Mouse (Mus musculus): ENCODE measurements around the gene Bid. TPM values are rescaled to one million over a fixed set of nuclear protein-coding genes. Genes with fewer than 3 reads are reported as not detected.

The Bid gene
- polyA plus RNA-seq (2012; rRNA removed) (14.5 and 16.2 TPM in 2 replicates), polyA plus RNA-seq (2014; fragmentation: Nextera tagmentation; extraction: Ambion mirVana) (25.6 and 26.1 TPM in 2 replicates)

DNA sequence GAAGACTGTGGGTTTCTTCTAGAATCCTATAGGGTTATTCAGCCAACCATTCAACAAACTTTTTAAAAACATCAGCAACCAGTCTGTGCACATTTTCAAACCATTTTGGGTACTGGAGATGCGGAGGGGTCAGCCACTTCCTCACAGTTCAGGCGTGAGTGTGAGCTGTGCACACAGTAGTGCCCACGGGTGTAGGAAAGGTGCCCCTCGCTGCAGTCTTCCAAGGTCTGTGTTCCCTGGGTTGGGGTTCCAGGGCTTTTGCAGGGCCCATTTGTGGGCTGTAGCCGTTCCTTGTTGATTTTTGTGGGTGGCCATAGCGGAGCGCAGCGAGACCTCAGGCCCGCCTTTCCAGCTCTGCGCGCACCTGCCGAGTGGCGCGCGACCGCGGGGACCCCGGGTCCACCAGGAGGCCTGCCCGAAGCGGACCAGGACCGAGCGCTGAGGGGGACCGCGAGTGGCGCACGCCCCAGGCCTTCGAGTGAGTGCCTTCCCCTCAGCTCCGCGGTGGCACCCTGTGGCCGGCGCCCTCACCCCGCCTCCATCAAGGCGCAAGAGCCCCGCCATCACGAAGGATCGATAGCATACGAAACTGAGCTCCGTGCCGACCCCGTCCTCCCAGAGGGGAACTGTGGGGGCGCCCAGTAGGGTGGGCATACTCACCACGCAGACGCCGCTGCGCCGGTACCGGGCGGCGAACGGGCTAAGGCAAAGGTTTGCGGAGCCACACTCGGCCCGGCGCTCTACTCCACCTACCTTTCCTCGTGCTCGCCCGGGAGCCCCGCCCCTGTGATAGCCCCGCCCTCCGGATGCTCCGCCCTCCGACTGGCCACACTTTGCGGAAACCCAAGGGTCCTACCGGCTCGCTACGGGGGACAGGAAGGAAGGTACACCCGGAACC, at the start of gene Bid:
Gene Bid, minus strand, starts transcription at position 780 of the 898 bp plus-strand sequence.
- peak within 1 kb of the TSS; percentile 48 for H3K27ac ChIP-seq
- DNase-seq (ENCODE audit: low read depth in 3 of 3, low spot score in 3 of 3) (peak; percentile 62 to 71 (median 70)), ATAC-seq (ENCODE audit: insufficient read depth) (peak; percentile 82)
- no peaks in the 10 kb centered on the region for H3K27me3 ChIP-seq (ENCODE audit: control insufficient read depth, insufficient read depth, low read length)
- peak within 1 kb of the TSS; percentile 99 for H3K4me2 ChIP-seq (ENCODE audit: low read depth)
- H3K4me1 ChIP-seq (replicated peaks; ENCODE audit: control insufficient read depth in 2 of 2, insufficient read depth in 2 of 2, low read length in 1 of 2): peaks cover 35 to 47% of the 10 kb centered on the region in 2 experiments
- no peaks in the 10 kb centered on the region for H3K36me3 ChIP-seq (replicated peaks; ENCODE audit: control insufficient read depth, insufficient read depth, low read depth)
- peak within 1 kb of the TSS; percentile 78 to 81 for H3K4me3 ChIP-seq (ENCODE audit: insufficient read depth in 1 of 2, low read depth in 2 of 2, low read length in 2 of 2)
- TF ChIP-seq CTCF (IDR thresholded peaks at IDR 0.05; ENCODE audit: low read depth) (no peak), EP300 (IDR thresholded peaks at IDR 0.05; ENCODE audit: low read depth) (no peak)
- under 1% methylated on average over 67 of the region's 67 CpGs for WGBS (ENCODE audit: insufficient replicate concordance)
- peak within 1 kb of the TSS; percentile 65 for H3K9ac ChIP-seq (replicated peaks)
- H3K9me3 ChIP-seq (ENCODE audit: control insufficient read depth, low read length): no peaks in the 10 kb centered on the region

DNA sequence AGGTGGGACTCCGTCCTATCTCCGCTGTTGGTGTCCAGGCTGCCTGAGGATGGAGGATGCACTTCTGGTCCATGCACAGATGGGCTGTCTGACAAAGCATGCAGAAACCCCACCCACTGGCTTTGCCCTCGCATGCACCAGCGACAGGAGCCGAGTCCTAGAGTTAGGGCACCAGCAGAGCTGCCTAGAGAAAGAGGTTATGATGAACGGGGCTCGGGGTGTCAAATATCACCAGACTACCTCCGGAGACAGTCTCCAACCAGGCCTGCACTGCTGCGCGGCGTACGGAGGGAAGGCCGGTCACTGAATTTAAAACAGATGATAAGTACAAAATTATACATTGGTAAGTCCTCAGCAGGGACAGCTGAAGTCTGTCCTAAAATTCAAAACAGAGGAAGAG, 49.2 kb upstream of the Bid start:
- Histone ChIP-seq H3K9ac (replicated peaks) (no peak overlapping the region), H3K27me3 (ENCODE audit: control insufficient read depth, insufficient read depth, low read length) (no peaks in the 10 kb centered on the region), H3K4me2 (ENCODE audit: low read depth) (no peak overlapping the region), H3K4me3 (ENCODE audit: insufficient read depth in 1 of 2, low read depth in 2 of 2, low read length in 2 of 2) (no peak overlapping the region), H3K36me3 (replicated peaks; ENCODE audit: control insufficient read depth, insufficient read depth, low read depth) (peaks cover 12% of the 10 kb centered on the region; the same call in 1 of the 2 replicates), H3K27ac (no peak overlapping the region), H3K4me1 (replicated peaks; ENCODE audit: control insufficient read depth in 2 of 2, insufficient read depth in 2 of 2, low read length in 1 of 2) (no peaks in the 10 kb centered on the region), H3K9me3 (ENCODE audit: control insufficient read depth, low read length) (no peaks in the 10 kb centered on the region)
- TF ChIP-seq CTCF (IDR thresholded peaks at IDR 0.05; ENCODE audit: low read depth): no peak
- no peak for TF ChIP-seq EP300 (IDR thresholded peaks at IDR 0.05; ENCODE audit: low read depth)
- DNase-seq (ENCODE audit: low read depth in 3 of 3, low spot score in 3 of 3): no peak
- WGBS (ENCODE audit: insufficient replicate concordance): 88% methylated on average over 13 of the region's 13 CpGs
- no peak for ATAC-seq (ENCODE audit: insufficient read depth)

DNA sequence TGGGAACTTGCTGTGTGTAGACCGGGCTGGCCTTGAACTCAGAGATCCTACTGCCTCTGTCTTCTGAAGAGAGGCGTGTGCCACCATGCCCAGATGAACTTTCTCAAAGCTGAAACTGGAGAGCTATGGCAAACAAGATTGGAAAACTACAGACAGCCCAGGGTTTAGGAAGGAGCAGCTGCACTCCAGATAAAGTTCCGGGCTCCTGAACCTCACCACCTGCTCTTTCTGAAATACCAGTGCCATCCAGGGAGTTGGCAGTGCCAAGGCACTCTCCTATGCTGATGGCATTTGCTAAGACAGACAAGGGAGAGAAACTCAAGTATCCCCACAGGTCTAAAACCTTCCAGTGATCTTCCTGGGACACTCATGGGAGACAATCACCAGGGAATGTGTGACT, 47.5 kb upstream of the Bid start:
- WGBS (ENCODE audit: insufficient replicate concordance): 80% methylated on average over 3 of the region's 3 CpGs

DNA sequence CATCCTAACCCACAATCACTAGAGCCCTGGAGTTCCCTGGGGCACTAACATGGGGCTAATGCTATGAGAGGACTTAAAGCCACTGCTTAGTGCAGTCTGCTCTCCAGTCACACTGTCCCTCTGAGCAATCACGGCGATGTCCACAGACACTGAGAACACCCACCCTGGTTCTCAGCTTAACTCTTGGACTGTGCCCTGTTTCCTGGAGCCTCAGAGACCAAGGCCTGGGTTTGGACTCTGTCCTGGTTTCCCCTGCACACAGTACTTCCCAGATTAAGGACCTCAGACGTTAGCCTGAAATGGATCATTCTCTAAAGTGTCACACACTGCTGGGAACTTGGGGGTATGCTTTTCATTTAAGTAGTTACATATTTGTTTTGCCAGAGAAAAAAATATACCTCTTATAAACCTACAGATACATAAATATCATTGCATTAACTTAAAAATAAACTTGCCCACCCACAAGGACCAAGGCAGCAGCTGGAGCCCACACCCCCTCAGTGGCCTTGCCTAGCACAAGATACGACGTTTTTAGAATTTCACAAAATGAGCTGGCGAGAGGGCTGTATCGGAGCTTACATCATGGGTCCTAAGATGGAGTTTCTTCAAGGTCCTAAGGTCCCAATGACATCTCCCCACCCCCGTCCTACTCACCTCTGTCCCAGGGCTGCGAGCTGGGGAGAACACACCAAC, 43.8 kb upstream of the Bid start:
- 87% methylated on average over 9 of the region's 9 CpGs for WGBS (ENCODE audit: insufficient replicate concordance)
- Histone ChIP-seq H3K9me3 (ENCODE audit: control insufficient read depth, low read length) (no peaks in the 10 kb centered on the region), H3K4me2 (ENCODE audit: low read depth) (no peak overlapping the region), H3K27ac (no peak overlapping the region), H3K9ac (replicated peaks) (no peak overlapping the region), H3K36me3 (replicated peaks; ENCODE audit: control insufficient read depth, insufficient read depth, low read depth) (peaks cover 4% of the 10 kb centered on the region; the same call in 1 of the 2 replicates), H3K4me3 (ENCODE audit: insufficient read depth in 1 of 2, low read depth in 2 of 2, low read length in 2 of 2) (no peak overlapping the region), H3K4me1 (replicated peaks; ENCODE audit: control insufficient read depth in 2 of 2, insufficient read depth in 2 of 2, low read length in 1 of 2) (peaks cover 23 to 26% of the 10 kb centered on the region in 2 experiments), H3K27me3 (ENCODE audit: control insufficient read depth, insufficient read depth, low read length) (no peaks in the 10 kb centered on the region)
- TF ChIP-seq CTCF (IDR thresholded peaks at IDR 0.05; ENCODE audit: low read depth) (no peak), EP300 (IDR thresholded peaks at IDR 0.05; ENCODE audit: low read depth) (no peak)
- ATAC-seq (ENCODE audit: insufficient read depth) (no peak), DNase-seq (ENCODE audit: low read depth in 3 of 3, low spot score in 3 of 3) (no peak)

More for the DNA sequence above, 47.5 kb upstream of the Bid start:
- no peak overlapping the region for H3K4me3 ChIP-seq (ENCODE audit: insufficient read depth in 1 of 2, low read depth in 2 of 2, low read length in 2 of 2)
- DNase-seq (ENCODE audit: low read depth in 3 of 3, low spot score in 3 of 3) (no peak), ATAC-seq (ENCODE audit: insufficient read depth) (no peak)
- no peaks in the 10 kb centered on the region for H3K4me1 ChIP-seq (replicated peaks; ENCODE audit: control insufficient read depth in 2 of 2, insufficient read depth in 2 of 2, low read length in 1 of 2)
- H3K9me3 ChIP-seq (ENCODE audit: control insufficient read depth, low read length): no peaks in the 10 kb centered on the region
- no peak overlapping the region for H3K4me2 ChIP-seq (ENCODE audit: low read depth)
- TF ChIP-seq EP300 (IDR thresholded peaks at IDR 0.05; ENCODE audit: low read depth) (no peak), CTCF (IDR thresholded peaks at IDR 0.05; ENCODE audit: low read depth) (no peak)
- no peak overlapping the region for H3K27ac ChIP-seq
- no peaks in the 10 kb centered on the region for H3K27me3 ChIP-seq (ENCODE audit: control insufficient read depth, insufficient read depth, low read length)
- H3K9ac ChIP-seq (replicated peaks): no peak overlapping the region
- H3K36me3 ChIP-seq (replicated peaks; ENCODE audit: control insufficient read depth, insufficient read depth, low read depth): peaks cover 8% of the 10 kb centered on the region; the same call in 1 of the 2 replicates

All from liver, embryonic 14.5 days (tissue).